ENCODE assay signal across 9 mouse cellular contexts in genomic region chr8:47867067-47867466, GRCm38 (mm10). TPM values are rescaled to one million over a fixed set of nuclear protein-coding genes. Genes with fewer than 3 reads are reported as not detected.
DNase-seq lines count a peak whose midpoint lies in the region; ATAC-seq and TF ChIP-seq lines count a peak whose summit lies in the region.
"Had no signal": no experiment of that assay in that cellular context is flagged by ENCODE, and none has a peak within 500 bp of the region (broad histone marks: within the 10 kb centered on the region; RNA-seq: fewer than 3 reads in every experiment).

No protein-coding gene starts in this region.

- H3K27me3 ChIP-seq in forebrain, embryonic 12.5 days: no peaks in the 10 kb centered on the region
- H3K27me3 ChIP-seq: heart, embryonic 15.5 days had no signal

- peak; percentile 78 for ATAC-seq in forebrain, embryonic 12.5 days (ENCODE audit: low FRiP score)

- H3K4me2 ChIP-seq in forebrain, embryonic 12.5 days: no peak overlapping the region
- H3K4me2 ChIP-seq: heart, embryonic 15.5 days had no signal

- TF ChIP-seq POLR2A in lung, adult 2 months (IDR thresholded peaks at IDR 0.05; ENCODE audit: borderline replicate concordance, extremely low read depth, low read depth, low read length): no peak
- no peak for TF ChIP-seq POLR2A in olfactory bulb, adult 2 months (IDR thresholded peaks at IDR 0.05; ENCODE audit: insufficient read depth, low read depth, low read length)

- WGBS in forebrain, embryonic 12.5 days: 30% methylated on average over 8 of the region's 8 CpGs
- WGBS in lung, adult 2 months: 23% methylated on average over 8 of the region's 8 CpGs
- WGBS in olfactory bulb, adult 2 months: 18% methylated on average over 8 of the region's 8 CpGs

- H3K4me3 ChIP-seq in forebrain, embryonic 12.5 days (replicated peaks): no peak overlapping the region
- H3K4me3 ChIP-seq in lung, adult 2 months (replicated peaks; ENCODE audit: extremely low read depth, low read depth, low read length): no peak overlapping the region
- H3K4me3 ChIP-seq in olfactory bulb, adult 2 months (ENCODE audit: insufficient read depth, low read depth, low read length): no peak overlapping the region
- H3K4me3 ChIP-seq: heart, embryonic 15.5 days had no signal

- TF ChIP-seq CTCF in lung, adult 2 months (IDR thresholded peaks at IDR 0.05; ENCODE audit: insufficient read depth, low read length): peak; percentile 94
- peak; percentile 95 for TF ChIP-seq CTCF in olfactory bulb, adult 2 months (IDR thresholded peaks at IDR 0.05; ENCODE audit: insufficient read depth, low read depth, low read length)

- H3K36me3 ChIP-seq in forebrain, embryonic 12.5 days (replicated peaks): peaks cover 18% of the 10 kb centered on the region

- H3K9ac ChIP-seq in forebrain, embryonic 12.5 days: no peak overlapping the region
- H3K9ac ChIP-seq: heart, embryonic 15.5 days had no signal

- peak; percentile 77 for DNase-seq in ES-CJ7 (ENCODE audit: low read depth, low spot score)
- DNase-seq in c-Kit-positive CD71-positive TER-119-negative erythroid progenitor cells, embryonic 14.5 days (ENCODE audit: low read depth): peak; percentile 41
- DNase-seq in heart, postnatal 4 days: peak; percentile 92
- peak; percentile 75 to 92 for DNase-seq in layer of hippocampus, adult 18-20 months (ENCODE audit: low spot score in 2 of 2)
- peak; percentile 83 for DNase-seq in lung, adult 2 months
- DNase-seq in testis, postnatal 14 days (ENCODE audit: low spot score): peak; percentile 55

- H3K27ac ChIP-seq in forebrain, embryonic 12.5 days: no peak overlapping the region
- no peak overlapping the region for H3K27ac ChIP-seq in olfactory bulb, adult 2 months (ENCODE audit: insufficient read depth, low read depth, low read length)
- H3K27ac ChIP-seq: heart, embryonic 15.5 days had no signal

- no peaks in the 10 kb centered on the region for H3K9me3 ChIP-seq in forebrain, embryonic 12.5 days
- H3K9me3 ChIP-seq: heart, embryonic 15.5 days had no signal

- no peaks in the 10 kb centered on the region for H3K4me1 ChIP-seq in forebrain, embryonic 12.5 days
- no peaks in the 10 kb centered on the region for H3K4me1 ChIP-seq in lung, adult 2 months (ENCODE audit: control insufficient read depth, insufficient read depth, low read length)
- no peaks in the 10 kb centered on the region for H3K4me1 ChIP-seq in olfactory bulb, adult 2 months (ENCODE audit: control insufficient read depth, insufficient read depth, low read length)
- H3K4me1 ChIP-seq: heart, embryonic 15.5 days had no signal

RNA-seq across cellular contexts. Expression of gene Cldn22, which starts 42.8 kb away (rescaled TPM):
- not detected in 2 replicates for polyA plus RNA-seq in forebrain, embryonic 12.5 days (2016; fragmentation: Nextera tagmentation; extraction: Ambion mirVana)
- total RNA-seq in heart, postnatal 4 days (2021): not detected
- 1 to 10 TPM; 3.6 to 4.1 TPM for total RNA-seq in layer of hippocampus, adult 18-20 months (2021)
- 1.6 and 2.7 TPM in 2 replicates for polyA plus RNA-seq in lung, adult 2 months (2012; rRNA removed)
- polyA plus RNA-seq in olfactory bulb, adult 2 months (2012; ENCODE audit: insufficient read depth, insufficient read length, low replicate concordance, missing spikeins): not detected in 2 replicates
- polyA plus RNA-seq: heart, embryonic 15.5 days had no signal

RNA-seq across cellular contexts. Expression of gene Cldn24, which starts 45.1 kb away (rescaled TPM):
- polyA plus RNA-seq in forebrain, embryonic 12.5 days (2016; fragmentation: Nextera tagmentation; extraction: Ambion mirVana): not detected in 2 replicates
- total RNA-seq in heart, postnatal 4 days (2021): not detected
- total RNA-seq in layer of hippocampus, adult 18-20 months (2021): not detected
- not detected in 2 replicates for polyA plus RNA-seq in lung, adult 2 months (2012; rRNA removed)
- not detected in 2 replicates for polyA plus RNA-seq in olfactory bulb, adult 2 months (2012; ENCODE audit: insufficient read depth, insufficient read length, low replicate concordance, missing spikeins)
- polyA plus RNA-seq: heart, embryonic 15.5 days had no signal

Comparison
In these comparisons a context has a peak if more than half of its experiments do, and no peak if none do; other contexts are left out.
1. DNase-seq: peak in every context shown above with its lines; median percentile 92 in heart, postnatal 4 days; 84 in layer of hippocampus, adult 18-20 months; 83 in lung, adult 2 months; 77 in ES-CJ7; 55 in testis, postnatal 14 days; 41 in c-Kit-positive CD71-positive TER-119-negative erythroid progenitor cells, embryonic 14.5 days.